Mouse (Mus musculus) WW6 (cell line): Measurements from ENCODE around the gene Vav2.
A peak's percentile ranks its signal among the peaks of the same experiment; 100 is the strongest.

Source experiments
- DNase-seq: peaks from one replicate; pipeline ENCODE4 v3.0.0-alpha.2; 2013; ENCODE audit warnings: low read depth, low spot score

Vav2 gene

GRCm38 (mm10) chr2:27426855-27427457, at the start of gene Vav2:
TSS of gene Vav2 (minus strand) at chr2:27427033.
- DNase-seq = peak; percentile 87

DNA sequence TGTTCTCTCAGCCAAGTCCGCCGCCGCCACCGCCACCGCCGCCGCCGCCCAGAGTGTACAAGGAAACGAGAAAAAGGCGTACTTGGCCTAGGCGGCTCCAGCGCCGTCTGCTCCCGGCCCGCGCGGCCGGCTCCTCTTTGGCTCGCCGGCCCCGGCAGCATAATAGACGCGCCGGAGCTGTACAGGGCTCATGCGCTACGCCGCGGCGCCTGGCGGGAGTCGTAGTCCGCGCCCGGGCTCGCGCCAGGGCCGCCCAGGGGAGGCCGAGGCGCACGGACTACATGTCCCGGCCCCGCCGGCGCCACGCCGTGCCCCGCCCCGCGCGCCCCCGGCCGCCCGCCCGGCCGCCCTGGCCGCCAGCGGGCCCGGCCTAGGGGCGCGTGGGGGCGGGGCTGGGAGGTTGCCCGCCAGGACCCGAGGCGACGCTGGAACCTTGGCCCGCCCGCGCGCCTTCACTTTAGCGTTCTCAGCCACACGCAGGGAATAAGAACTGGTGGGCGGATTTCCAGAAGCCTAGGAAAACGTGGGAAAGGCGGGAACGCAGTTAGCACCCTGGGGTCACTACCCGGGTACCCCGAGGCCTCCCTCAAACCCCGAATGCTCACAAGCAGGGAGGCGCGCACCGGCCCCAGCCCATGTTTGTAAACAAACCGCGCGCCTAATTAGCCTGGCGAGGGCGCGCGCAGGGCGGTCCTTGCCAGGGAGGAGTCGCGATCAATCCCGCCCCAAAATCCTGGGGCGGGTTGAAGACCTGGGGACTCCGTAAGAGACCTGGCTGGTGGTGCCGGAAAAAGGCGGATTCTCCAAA, 48.9 kb upstream of the Vav2 start:
- peak; percentile 85 for DNase-seq

- DNase-seq = no peak
These were observed 48.0 kb upstream of the Vav2 start for GRCm38 (mm10) chr2:27474621-27475484.

DNA sequence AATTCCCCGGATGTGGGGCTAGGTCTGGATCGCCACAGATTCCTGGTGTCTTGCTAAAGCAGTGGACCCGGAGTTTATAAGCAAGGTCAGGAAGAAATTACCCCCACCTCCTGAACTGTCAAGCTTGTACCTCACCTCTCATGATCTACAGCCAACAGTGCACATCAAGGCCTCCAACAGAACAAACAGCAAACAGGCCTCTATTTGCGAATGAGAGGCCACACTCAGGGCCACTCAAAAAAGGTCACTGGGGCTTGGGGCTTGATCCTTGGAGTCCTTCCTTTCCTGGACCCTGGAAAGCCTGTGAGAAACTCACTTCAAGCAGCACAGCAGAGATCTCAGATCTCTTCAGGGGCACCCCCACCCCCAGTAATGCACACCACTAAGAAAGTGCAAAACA, 47.1 kb upstream of the Vav2 start:
- DNase-seq = no peak

DNA sequence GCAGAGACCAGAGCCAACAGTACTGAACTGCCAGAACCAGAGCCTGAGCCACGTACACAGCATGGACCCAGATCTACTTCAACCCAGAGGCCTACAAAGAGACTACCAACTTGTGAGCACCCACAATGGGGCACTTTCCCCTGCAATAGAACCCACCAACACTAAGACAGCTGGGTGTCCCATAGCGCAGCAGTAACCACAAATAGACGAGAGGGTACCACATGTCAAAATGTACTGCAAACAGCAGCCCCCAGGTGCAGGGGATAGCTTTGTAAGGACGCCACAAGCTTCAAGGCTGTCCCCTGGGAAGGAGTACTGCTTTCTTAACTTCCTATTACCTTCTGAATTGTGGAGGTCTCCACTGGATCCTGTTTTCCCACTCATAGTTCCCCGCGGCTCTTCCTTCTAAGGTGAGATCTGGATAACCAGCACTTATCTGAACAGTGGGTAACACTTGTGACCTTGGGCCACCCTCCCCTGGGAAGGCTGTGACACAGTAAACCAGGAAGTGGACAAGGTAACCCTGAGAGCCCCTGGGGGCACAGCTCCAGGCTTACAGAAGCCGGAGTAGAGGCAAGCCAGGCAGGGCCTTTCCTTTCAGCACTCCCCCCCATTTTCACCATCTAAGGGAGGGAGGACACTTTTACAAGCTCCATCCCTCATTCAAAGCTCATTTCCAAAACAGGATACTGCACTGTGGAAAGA, 46.4 kb upstream of the Vav2 start:
- DNase-seq = no peak

- no peak for DNase-seq
These were observed 44.3 kb upstream of the Vav2 start for GRCm38 (mm10) chr2:27471170-27471584.

DNA sequence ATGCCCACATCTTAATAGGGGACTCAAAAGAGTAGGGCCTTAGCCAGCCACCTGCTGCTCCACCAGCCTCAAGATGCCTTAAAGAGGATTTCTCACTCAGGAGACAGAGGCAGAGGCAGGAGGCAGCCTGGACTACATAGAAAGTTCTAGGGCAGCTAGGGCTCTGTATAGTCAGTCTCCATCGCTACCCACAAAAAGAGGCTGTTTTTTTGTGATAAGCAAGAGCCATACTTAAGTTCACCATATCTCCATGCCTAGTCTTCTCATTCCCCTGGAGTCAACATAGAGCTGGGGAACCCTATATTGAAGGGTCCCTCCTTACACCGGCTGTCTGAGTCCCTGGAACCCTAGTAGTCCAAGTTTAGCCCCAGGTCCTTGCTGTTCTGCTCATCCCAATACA, 43.7 kb upstream of the Vav2 start:
- DNase-seq = no peak

GRCm38 (mm10) chr2:27469991-27470355, 43.1 kb upstream of the Vav2 start:
- DNase-seq = no peak

DNA sequence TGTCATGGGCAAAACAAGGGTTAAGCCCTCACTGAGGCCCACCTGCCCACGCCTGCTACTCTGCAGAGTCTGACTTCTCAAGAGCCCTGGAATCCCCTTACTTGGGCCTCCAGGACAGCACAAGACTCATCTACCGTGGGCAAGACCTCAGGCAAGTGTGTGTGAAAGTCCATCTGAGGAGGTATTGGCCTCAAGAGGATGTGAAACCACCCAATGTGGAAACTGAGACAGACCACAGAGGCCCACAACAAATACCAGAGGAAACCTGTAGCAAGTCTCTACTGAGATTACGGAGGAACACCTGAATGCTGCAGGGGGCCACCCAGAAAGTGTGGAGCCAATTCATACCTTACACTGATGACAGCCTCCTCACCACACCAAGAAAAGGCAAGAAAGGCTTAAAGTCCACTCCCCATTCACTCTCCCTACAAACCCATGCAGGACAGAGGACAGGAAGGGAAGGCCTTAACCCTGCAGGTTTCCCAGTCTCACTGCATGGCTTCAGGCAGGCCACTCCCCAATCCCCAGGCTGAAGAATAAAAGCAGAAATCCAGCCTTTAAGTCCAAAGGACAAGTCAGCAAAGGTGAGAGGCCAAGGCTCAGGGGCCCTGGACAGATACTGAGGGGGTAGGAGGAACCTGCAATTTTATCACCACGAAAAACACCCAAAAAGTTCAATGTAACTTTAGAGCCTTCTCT, 42.6 kb upstream of the Vav2 start:
- DNase-seq = no peak

GRCm38 (mm10) chr2:27462901-27463300, 36.1 kb upstream of the Vav2 start:
- no peak for DNase-seq

GRCm38 (mm10) chr2:27461881-27462660, 35.2 kb upstream of the Vav2 start:
- no peak for DNase-seq

- DNase-seq = no peak
These were observed 33.8 kb upstream of the Vav2 start for GRCm38 (mm10) chr2:27460651-27461050.

- DNase-seq = no peak
These were observed 33.3 kb upstream of the Vav2 start for GRCm38 (mm10) chr2:27460163-27460562.

DNA sequence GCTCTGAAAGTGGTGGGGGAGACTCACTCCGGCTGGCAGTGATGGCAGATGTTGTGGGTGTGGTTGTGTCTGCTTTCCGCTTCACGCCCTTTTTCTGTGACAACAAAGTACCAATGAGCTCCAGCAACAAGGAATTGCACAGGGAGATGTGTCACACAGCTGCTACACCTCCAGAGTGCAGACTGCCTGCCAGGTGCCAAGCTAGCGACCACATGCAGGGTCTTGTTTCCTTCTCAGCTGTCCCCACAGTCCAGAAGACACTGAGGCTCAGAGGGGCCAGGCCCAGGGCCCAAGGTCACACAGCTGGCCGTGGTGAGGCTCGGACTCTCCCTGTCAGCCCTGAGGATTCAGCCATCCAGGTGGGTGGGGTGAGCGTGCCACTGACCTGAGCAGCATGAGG, 32.9 kb upstream of the Vav2 start:
- no peak for DNase-seq

GRCm38 (mm10) chr2:27450226-27450625, 23.4 kb upstream of the Vav2 start:
- no peak for DNase-seq

GRCm38 (mm10) chr2:27447782-27448181, 20.9 kb upstream of the Vav2 start:
- DNase-seq = no peak

DNA sequence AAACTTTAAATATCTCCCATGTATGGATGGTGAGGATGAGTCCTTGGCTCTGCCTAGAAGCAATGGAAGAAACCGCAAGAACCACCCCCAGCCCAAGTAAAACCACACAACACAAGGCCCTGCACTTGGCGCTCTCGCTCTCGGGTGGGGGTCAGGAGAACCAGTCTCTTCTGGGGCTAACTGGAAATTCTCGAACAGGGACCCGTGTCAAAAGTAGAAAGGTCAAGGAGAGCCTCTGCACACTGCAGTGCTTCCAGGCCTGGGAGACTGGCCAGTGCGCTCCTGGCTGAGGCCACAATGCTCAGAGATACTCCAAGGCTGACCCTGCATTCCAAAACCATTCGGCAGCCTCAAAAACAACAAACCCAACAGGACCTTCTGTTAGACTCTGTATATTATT, 20.0 kb upstream of the Vav2 start:
- no peak for DNase-seq

DNA sequence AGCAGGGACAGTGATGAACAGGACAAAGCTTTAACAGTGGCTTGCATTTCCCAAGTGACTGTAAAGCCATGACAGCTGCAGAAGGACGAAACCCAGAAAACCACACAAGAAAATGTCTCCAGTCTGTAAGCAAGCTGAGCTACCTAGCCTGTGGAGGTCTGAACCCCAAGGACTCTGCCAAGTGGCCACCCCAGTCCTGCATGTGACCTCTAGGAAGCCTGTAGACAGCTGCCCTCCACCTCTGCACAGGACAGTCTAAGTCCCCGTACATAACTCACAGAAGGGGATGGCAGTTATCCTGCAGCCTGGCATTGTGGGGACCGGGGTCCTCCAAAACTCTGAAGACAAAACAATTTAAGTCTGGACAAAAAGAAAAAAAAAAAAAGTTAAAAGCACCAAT, 19.1 kb upstream of the Vav2 start:
- DNase-seq = no peak

DNA sequence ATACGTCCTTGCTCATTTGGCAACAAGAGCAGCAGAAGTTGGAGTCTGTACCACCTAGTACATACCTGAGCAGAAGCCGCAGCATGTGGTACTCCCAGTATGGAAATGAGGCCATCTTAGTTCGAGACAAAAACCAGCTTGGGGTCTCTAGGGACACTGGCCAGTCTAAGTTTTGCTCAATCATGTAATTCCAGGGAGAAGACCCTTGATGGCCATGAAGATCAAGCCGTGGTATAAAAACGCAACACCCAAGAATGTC, 16.5 kb upstream of the Vav2 start:
- DNase-seq = no peak

GRCm38 (mm10) chr2:27442708-27443449, 16.0 kb upstream of the Vav2 start:
- DNase-seq = no peak
